15 mouse cellular contexts compared by ENCODE assay signal in the genomic region with DNA sequence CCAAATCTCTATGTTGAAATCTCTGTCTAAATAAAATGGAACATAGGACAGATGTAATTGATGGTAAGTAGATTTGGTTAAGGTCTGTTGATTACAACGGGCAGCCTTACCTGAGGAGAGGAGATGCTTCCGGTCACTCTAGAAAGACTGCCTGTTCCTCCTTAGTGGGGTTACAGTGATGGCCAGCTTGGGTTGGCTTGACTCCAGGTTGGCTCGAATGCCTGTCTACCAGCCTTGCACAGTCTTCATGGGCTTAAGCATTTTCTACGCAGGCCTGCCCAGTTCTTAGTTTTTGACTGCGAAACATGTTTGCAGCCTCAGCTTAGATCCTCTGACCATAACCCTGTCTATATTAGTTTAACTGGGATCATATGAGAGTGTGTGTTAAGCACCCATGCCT. TPM values are rescaled to one million over a fixed set of nuclear protein-coding genes. Genes with fewer than 3 reads are reported as not detected.
"Had no signal": no experiment of that assay in that cellular context is flagged by ENCODE, and none has a peak within 500 bp of the region (broad histone marks: within the 10 kb centered on the region; RNA-seq: fewer than 3 reads in every experiment).

No protein-coding gene starts in this region.

- H3K4me3 ChIP-seq: layer of hippocampus, adult 2 months; limb, embryonic 10.5 days; liver, embryonic 15.5 days; neural tube, embryonic 12.5 days had no signal

- H3K4me1 ChIP-seq: liver, embryonic 15.5 days; neural tube, embryonic 12.5 days had no signal

- H3K9me3 ChIP-seq: limb, embryonic 10.5 days; liver, embryonic 15.5 days; neural tube, embryonic 12.5 days had no signal

- ATAC-seq: lung, postnatal 0 days had no signal

- H3K27me3 ChIP-seq: liver, embryonic 15.5 days; neural tube, embryonic 12.5 days had no signal

- H3K27ac ChIP-seq: kidney, postnatal 0 days; layer of hippocampus, adult 2 months; limb, embryonic 10.5 days; liver, embryonic 15.5 days; neural tube, embryonic 12.5 days; stomach, postnatal 0 days had no signal

- H3K36me3 ChIP-seq: limb, embryonic 10.5 days; liver, embryonic 15.5 days; neural tube, embryonic 12.5 days had no signal

- H3K9ac ChIP-seq: liver, embryonic 15.5 days; neural tube, embryonic 12.5 days had no signal

- DNase-seq: kidney, adult 9 months; kidney, postnatal 4 days; lung, adult 2 months; lung, postnatal 36 days had no signal

- H3K4me2 ChIP-seq: liver, embryonic 11.5 days; liver, embryonic 15.5 days; neural tube, embryonic 12.5 days had no signal

RNA-seq across cellular contexts. Expression of a gene that starts 13.5 kb away (rescaled TPM):
- total RNA-seq: megakaryocyte progenitor cell, adult 5-6 weeks; monocyte, adult 5-6 weeks; neutrophil, adult 5-6 weeks had no signal
- polyA plus RNA-seq: kidney, postnatal 0 days; limb, embryonic 10.5 days; liver, embryonic 11.5 days; liver, embryonic 15.5 days; lung, adult 2 months; lung, postnatal 0 days; neural tube, embryonic 12.5 days; stomach, postnatal 0 days had no signal
